Mouse (Mus musculus) heart, embryonic 11.5 days (tissue): ENCODE data around the gene Gm14443. TPM values are rescaled to one million over a fixed set of nuclear protein-coding genes. Genes with fewer than 3 reads are reported as not detected.
"Not testable (repeated sequence)": the region's sequence is repeated elsewhere in the genome, so short reads cannot be mapped to it uniquely, and the experiment has no call there.

ENCODE experiments used
- ATAC-seq: fragments of 200-750 bp; cut with Nextera tagmentation; replicated peaks from 2 replicates; pipeline ENCODE4 v1.8.0; 2017; ENCODE audit warnings: moderate library complexity; ENCODE audit not compliant: insufficient number of reproducible peaks, low FRiP score, low TSS enrichment
- H3K27ac ChIP-seq: fragments of 300-500 bp; sonication (generic); 2 replicates; pipeline ENCODE4 v1.5.1; 2014; ENCODE audit warnings: mild to moderate bottlenecking, low read depth, low read length
- H3K27me3 ChIP-seq: fragments of 300-500 bp; sonication (generic); 2 replicates; pipeline ENCODE4 v1.6.1; 2014; ENCODE audit warnings: mild to moderate bottlenecking, low read length, mixed read lengths; ENCODE audit not compliant: control insufficient read depth, insufficient read depth
- H3K36me3 ChIP-seq: fragments of 300-500 bp; sonication (generic); 2 replicates; pipeline ENCODE4 v1.6.1; 2014; ENCODE audit warnings: mild to moderate bottlenecking, low read length, moderate library complexity, mixed read lengths; ENCODE audit not compliant: control insufficient read depth, insufficient read depth
- H3K4me1 ChIP-seq: fragments of 300-500 bp; sonication (generic); 2 replicates; pipeline ENCODE4 v1.6.1; 2014; ENCODE audit warnings: low read length; ENCODE audit not compliant: control insufficient read depth, insufficient read depth
- H3K4me2 ChIP-seq: fragments of 300-500 bp; sonication (generic); 2 replicates; pipeline ENCODE4 v1.6.1; 2014; ENCODE audit warnings: mild to moderate bottlenecking, moderate library complexity
- H3K4me3 ChIP-seq: fragments of 300-500 bp; sonication (generic); 2 replicates; pipeline ENCODE4 v1.5.1; 2014; ENCODE audit warnings: low read depth, low read length
- H3K9ac ChIP-seq: fragments of 300-500 bp; sonication (generic); 2 replicates; pipeline ENCODE4 v1.6.1; 2014; ENCODE audit warnings: mild to moderate bottlenecking, low read depth, low read length, moderate library complexity
- H3K9me3 ChIP-seq: fragments of 300-500 bp; sonication (generic); replicated peaks from 2 replicates; pipeline ENCODE4 v1.6.1; 2016; ENCODE audit warnings: low read length; ENCODE audit not compliant: control insufficient read depth
- WGBS: fragments of 180-500 bp; shearing (Covaris S2); extraction: QIAGEN DNeasy Blood & Tissue Kit; methylation state at CpG from one replicate; pipeline ENCODE4 v1.1.7; 2014; ENCODE audit not compliant: insufficient replicate concordance; 5-methylcytosine and 5-hydroxymethylcytosine counted together
- polyA plus RNA-seq: library from polyadenylated mRNA; unstranded; fragments of >200 nt; fragmentation: Nextera tagmentation; extraction: Ambion mirVana; gene quantifications from 2 replicates; pipeline ENCODE4 v1.2.1, GENCODE M21; 2014

The Gm14443 gene
- polyA plus RNA-seq, 1 experiment from 2014 or later, result 0.21 TPM

- not testable (repeated sequence) for H3K36me3 ChIP-seq, H3K4me3 ChIP-seq, H3K27ac ChIP-seq, H3K4me2 ChIP-seq, H3K27me3 ChIP-seq, H3K9me3 ChIP-seq, H3K4me1 ChIP-seq, H3K9ac ChIP-seq, ATAC-seq
- WGBS, result 89% methylated on average over 12 of the region's 12 CpGs
Observed at GRCm38 (mm10) chr2:175165110-175165509, 10.6 kb downstream of the Gm14443 start.

GRCm38 (mm10) chr2:175161438-175161837 lies 14.2 kb downstream of the Gm14443 start:
- H3K27me3 ChIP-seq, H3K9ac ChIP-seq, H3K9me3 ChIP-seq, H3K27ac ChIP-seq, H3K4me3 ChIP-seq, H3K4me1 ChIP-seq, ATAC-seq, H3K36me3 ChIP-seq, H3K4me2 ChIP-seq: not testable (repeated sequence)
- WGBS, result 79% methylated on average over 4 of the region's 4 CpGs

- Histone ChIP-seq H3K4me1 (no peaks in the 10 kb centered on the region), H3K27me3 (no peaks in the 10 kb centered on the region), H3K36me3 (no peaks in the 10 kb centered on the region), H3K4me3 (no peak overlapping the region), H3K4me2 (no peak overlapping the region), H3K9ac (no peak overlapping the region), H3K9me3 (no peaks in the 10 kb centered on the region), H3K27ac (no peak overlapping the region)
- ATAC-seq, result no peak
- 76% methylated on average over 3 of the region's 3 CpGs for WGBS
Observed at GRCm38 (mm10) chr2:175158642-175159041, 17.0 kb downstream of the Gm14443 start.

GRCm38 (mm10) chr2:175156696-175157095 lies 19.0 kb downstream of the Gm14443 start:
- H3K4me2 ChIP-seq, result no peak overlapping the region
- ATAC-seq, result no peak
- no peaks in the 10 kb centered on the region for H3K27me3 ChIP-seq
- no peaks in the 10 kb centered on the region for H3K9me3 ChIP-seq
- WGBS, result 86% methylated on average over 13 of the region's 13 CpGs
- H3K4me3 ChIP-seq, result no peak overlapping the region
- no peak overlapping the region for H3K27ac ChIP-seq
- no peaks in the 10 kb centered on the region for H3K36me3 ChIP-seq
- no peaks in the 10 kb centered on the region for H3K4me1 ChIP-seq
- H3K9ac ChIP-seq, result no peak overlapping the region

- H3K27ac ChIP-seq, H3K4me1 ChIP-seq, H3K27me3 ChIP-seq, ATAC-seq, H3K36me3 ChIP-seq, H3K9me3 ChIP-seq: not testable (repeated sequence)
- Histone ChIP-seq H3K4me3 (peak within 1 kb of the TSS; percentile 47), H3K4me2 (peak within 1 kb of the TSS; percentile 38; the same call in 1 of the 2 replicates), H3K9ac (0 out of 2 replicates have a peak within 1 kb of the TSS, but pooled peaks have one; percentile 39)
- WGBS, result 0% methylated on average over 1 of the region's 2 CpGs
Observed at GRCm38 (mm10) chr2:175141993-175142295, 33.7 kb downstream of the Gm14443 start, which contains the start of gene Gm14399. Gm14399 (minus strand) TSS chr2:175142012.

- H3K4me1 ChIP-seq, H3K9me3 ChIP-seq, ATAC-seq, H3K27me3 ChIP-seq, H3K27ac ChIP-seq, H3K36me3 ChIP-seq: not testable (repeated sequence)
- Histone ChIP-seq H3K9ac (0 out of 2 replicates have a peak overlapping the region, but pooled peaks have one; percentile 39), H3K4me3 (peak overlapping the region; percentile 47), H3K4me2 (peak overlapping the region; percentile 38; the same call in 1 of the 2 replicates)
- 3% methylated on average over 23 of the region's 25 CpGs for WGBS
Observed at GRCm38 (mm10) chr2:175141118-175141992, 34.3 kb downstream of the Gm14443 start.

GRCm38 (mm10) chr2:175140624-175141023 lies 35.0 kb downstream of the Gm14443 start:
- not testable (repeated sequence) for H3K27me3 ChIP-seq, ATAC-seq, H3K36me3 ChIP-seq, H3K4me1 ChIP-seq, H3K4me3 ChIP-seq, H3K4me2 ChIP-seq, H3K9ac ChIP-seq, H3K27ac ChIP-seq, H3K9me3 ChIP-seq
